Mouse (Mus musculus): ENCODE data around the gene Lgr6. TPM values are rescaled to one million over a fixed set of nuclear protein-coding genes. Genes with fewer than 3 reads are reported as not detected.

The Lgr6 gene
- polyA plus RNA-seq, 1 experiment = 0.16 TPM

GRCm38 (mm10) chr1:135014921-135015445 is 90.1 kb downstream of the Lgr6 start:
- no peak for TF ChIP-seq GATA1 (IDR thresholded peaks at IDR 0.05; ENCODE audit: low read length)

- TF ChIP-seq GATA1 (IDR thresholded peaks at IDR 0.05; ENCODE audit: low read length) = no peak
Measured at GRCm38 (mm10) chr1:135012472-135012871, 92.6 kb downstream of the Lgr6 start.

- TF ChIP-seq GATA1 (IDR thresholded peaks at IDR 0.05; ENCODE audit: low read length) = no peak
Measured at GRCm38 (mm10) chr1:135011912-135012311, 93.2 kb downstream of the Lgr6 start.

GRCm38 (mm10) chr1:135009833-135010232 is 95.2 kb downstream of the Lgr6 start:
- TF ChIP-seq GATA1 (IDR thresholded peaks at IDR 0.05; ENCODE audit: low read length) = no peak

GRCm38 (mm10) chr1:135005696-135006095 is 99.4 kb downstream of the Lgr6 start:
- TF ChIP-seq GATA1 (IDR thresholded peaks at IDR 0.05; ENCODE audit: low read length) = no peak

GRCm38 (mm10) chr1:135003346-135003745 is 101.7 kb downstream of the Lgr6 start:
- TF ChIP-seq GATA1 (IDR thresholded peaks at IDR 0.05; ENCODE audit: low read length) = no peak

GRCm38 (mm10) chr1:135000527-135000926 is 104.5 kb downstream of the Lgr6 start:
- no peak for TF ChIP-seq GATA1 (IDR thresholded peaks at IDR 0.05; ENCODE audit: low read length)

GRCm38 (mm10) chr1:134998231-134998630 is 106.8 kb downstream of the Lgr6 start:
- TF ChIP-seq GATA1 (IDR thresholded peaks at IDR 0.05; ENCODE audit: low read length) = no peak

- no peak for TF ChIP-seq GATA1 (IDR thresholded peaks at IDR 0.05; ENCODE audit: low read length)
Measured at GRCm38 (mm10) chr1:134997568-134997967, 107.5 kb downstream of the Lgr6 start.

GRCm38 (mm10) chr1:134996471-134996870 is 108.6 kb downstream of the Lgr6 start:
- no peak for TF ChIP-seq GATA1 (IDR thresholded peaks at IDR 0.05; ENCODE audit: low read length)

GRCm38 (mm10) chr1:134995954-134996353 is 109.1 kb downstream of the Lgr6 start:
- no peak for TF ChIP-seq GATA1 (IDR thresholded peaks at IDR 0.05; ENCODE audit: low read length)

- no peak for TF ChIP-seq GATA1 (IDR thresholded peaks at IDR 0.05; ENCODE audit: low read length)
Measured at GRCm38 (mm10) chr1:134995437-134995836, 109.6 kb downstream of the Lgr6 start.

- TF ChIP-seq GATA1 (IDR thresholded peaks at IDR 0.05; ENCODE audit: low read length) = no peak
Measured at GRCm38 (mm10) chr1:134994739-134995138, 110.3 kb downstream of the Lgr6 start.

- no peak for TF ChIP-seq GATA1 (IDR thresholded peaks at IDR 0.05; ENCODE audit: low read length)
Measured at GRCm38 (mm10) chr1:134992046-134992645, 112.9 kb downstream of the Lgr6 start.

GRCm38 (mm10) chr1:134989372-134989771 is 115.7 kb downstream of the Lgr6 start:
- TF ChIP-seq GATA1 (IDR thresholded peaks at IDR 0.05; ENCODE audit: low read length) = no peak

- TF ChIP-seq GATA1 (IDR thresholded peaks at IDR 0.05; ENCODE audit: low read length) = no peak
Measured at GRCm38 (mm10) chr1:134987962-134988341, 117.1 kb downstream of the Lgr6 start.

GRCm38 (mm10) chr1:134987173-134987961 is 117.7 kb downstream of the Lgr6 start:
- TF ChIP-seq GATA1 (IDR thresholded peaks at IDR 0.05; ENCODE audit: low read length) = no peak

Measured in G1E-ER4 (cell line).